Mouse (Mus musculus) stomach, embryonic 15.5 days (tissue): ENCODE measurements at regions not wholly inside any gene's neighbourhood (a gene's known extent, or its start where the extent isn't known, plus 50 kb on each side); places are given as distances from the start of the nearest gene placed in this dataset.

ENCODE experiments used
- ATAC-seq: fragments of 200-750 bp; cut with Nextera tagmentation; 2 replicates; pipeline ENCODE4 v1.8.0; 2017; ENCODE audit warnings: low read depth, moderate number of reproducible peaks, moderate TSS enrichment; ENCODE audit not compliant: insufficient read depth, low FRiP score
- H3K27ac ChIP-seq: fragments of 300-500 bp; sonication (generic); 2 replicates; pipeline ENCODE4 v1.5.1; 2015; ENCODE audit warnings: mild to moderate bottlenecking, inconsistent platforms
- H3K27me3 ChIP-seq: fragments of 300-500 bp; sonication (generic); replicated peaks from 2 replicates; pipeline ENCODE4 v1.6.1; 2015; ENCODE audit warnings: inconsistent platforms
- H3K36me3 ChIP-seq: fragments of 300-500 bp; sonication (generic); 2 replicates; pipeline ENCODE4 v1.6.1; 2015; ENCODE audit warnings: inconsistent platforms
- H3K4me1 ChIP-seq: fragments of 300-500 bp; sonication (generic); 2 replicates; pipeline ENCODE4 v1.6.1; 2015; ENCODE audit warnings: inconsistent platforms
- H3K4me2 ChIP-seq: fragments of 300-500 bp; sonication (generic); 2 replicates; pipeline ENCODE4 v1.6.1; 2015; ENCODE audit warnings: mild to moderate bottlenecking, inconsistent platforms
- H3K4me3 ChIP-seq: fragments of 300-500 bp; sonication (generic); replicated peaks from 2 replicates; pipeline ENCODE4 v1.5.1; 2015; ENCODE audit warnings: inconsistent platforms
- H3K9ac ChIP-seq: fragments of 300-500 bp; sonication (generic); 2 replicates; pipeline ENCODE4 v1.6.1; 2015; ENCODE audit warnings: inconsistent platforms
- H3K9me3 ChIP-seq: fragments of 300-500 bp; sonication (generic); 2 replicates; pipeline ENCODE4 v1.6.1; 2016; ENCODE audit warnings: inconsistent platforms
- WGBS: fragments of 180-500 bp; shearing (Covaris S2); methylation state at CpG from one replicate; pipeline ENCODE4 v1.1.7; 2015; 5-methylcytosine and 5-hydroxymethylcytosine counted together

DNA sequence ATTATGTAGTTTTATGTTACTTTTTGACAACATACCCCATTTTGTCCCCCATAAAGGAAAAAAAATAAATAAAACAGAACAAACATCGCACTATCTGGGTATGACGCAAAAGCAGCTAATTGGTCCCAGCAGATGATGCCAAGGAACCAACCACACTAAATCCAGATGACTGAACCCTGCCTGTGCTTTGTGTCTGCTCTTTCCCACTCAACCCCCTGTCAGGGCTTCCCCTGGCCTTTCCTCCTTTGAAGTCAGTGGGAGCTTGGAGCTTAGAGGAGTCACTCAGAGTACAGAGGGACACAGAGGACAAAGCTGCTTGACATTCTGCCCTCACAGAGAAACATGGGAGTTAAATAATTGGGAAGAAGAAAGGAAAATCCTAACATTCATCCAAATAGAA lies 1017.1 kb upstream of the Flrt2 start:
- 90% methylated on average over 2 of the region's 2 CpGs for WGBS
- Histone ChIP-seq H3K4me3 (no peak overlapping the region), H3K9ac (no peak overlapping the region), H3K4me2 (no peak overlapping the region), H3K27me3 (no peaks in the 10 kb centered on the region), H3K9me3 (no peaks in the 10 kb centered on the region), H3K4me1 (no peaks in the 10 kb centered on the region), H3K27ac (no peak overlapping the region), H3K36me3 (no peaks in the 10 kb centered on the region)
- no peak for ATAC-seq

GRCm38 (mm10) chr12:94691341-94692029 lies 1000.5 kb upstream of the Flrt2 start:
- 78% methylated on average over 2 of the region's 2 CpGs for WGBS
- no peak overlapping the region for H3K9ac ChIP-seq

DNA sequence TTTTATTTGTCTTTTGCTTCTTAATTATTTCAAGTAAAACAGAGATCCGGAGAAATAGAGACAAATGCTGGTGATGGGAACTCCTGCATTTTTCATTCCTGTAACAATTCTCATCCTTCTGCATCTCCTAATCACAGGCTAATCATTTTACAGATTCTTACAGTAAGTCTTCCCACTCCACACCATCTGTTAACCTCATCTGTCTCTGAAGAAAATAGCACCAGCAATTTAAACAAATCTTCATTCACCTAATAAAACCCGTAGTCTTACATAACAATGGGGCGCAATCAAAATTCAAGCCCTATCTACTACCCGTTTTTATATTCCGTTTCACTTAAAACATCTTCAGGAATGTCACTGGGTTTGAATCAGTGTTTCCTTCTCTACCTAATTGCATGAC lies 960.6 kb upstream of the Flrt2 start:
- H3K9me3 ChIP-seq, result no peaks in the 10 kb centered on the region
- no peaks in the 10 kb centered on the region for H3K4me1 ChIP-seq
- H3K9ac ChIP-seq, result no peak overlapping the region
- no peaks in the 10 kb centered on the region for H3K27me3 ChIP-seq
- no peak for ATAC-seq
- no peak overlapping the region for H3K4me2 ChIP-seq
- no peak overlapping the region for H3K27ac ChIP-seq
- no peaks in the 10 kb centered on the region for H3K36me3 ChIP-seq
- H3K4me3 ChIP-seq, result no peak overlapping the region
- 77% methylated on average over 5 of the region's 5 CpGs for WGBS

More at GRCm38 (mm10) chr12:94691341-94692029, 1000.5 kb upstream of the Flrt2 start:
- H3K4me3 ChIP-seq, result no peak overlapping the region
- H3K9me3 ChIP-seq, result no peaks in the 10 kb centered on the region
- no peak for ATAC-seq
- no peak overlapping the region for H3K27ac ChIP-seq
- no peak overlapping the region for H3K4me2 ChIP-seq
- H3K36me3 ChIP-seq, result no peaks in the 10 kb centered on the region
- no peaks in the 10 kb centered on the region for H3K4me1 ChIP-seq
- no peaks in the 10 kb centered on the region for H3K27me3 ChIP-seq

DNA sequence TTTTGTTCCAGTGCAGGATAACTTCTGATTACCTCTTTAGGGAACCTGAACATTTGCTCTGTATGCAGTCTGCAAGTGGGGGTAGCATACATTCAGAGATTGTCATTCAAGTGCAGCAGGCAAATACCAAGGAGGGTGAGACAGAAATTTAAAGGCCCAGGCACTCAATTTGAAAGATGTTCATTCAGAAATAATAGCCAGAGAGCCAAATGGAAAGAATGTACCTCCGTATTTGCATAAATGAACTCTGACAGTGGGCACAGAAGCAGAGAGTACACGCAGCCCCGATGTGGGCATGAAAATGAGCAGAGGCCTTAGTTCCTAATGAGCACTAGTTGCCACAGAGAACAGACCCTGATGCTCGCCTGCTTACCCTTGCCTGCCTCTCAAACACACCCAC lies 958.8 kb upstream of the Flrt2 start:
- Histone ChIP-seq H3K9me3 (no peaks in the 10 kb centered on the region), H3K4me2 (no peak overlapping the region), H3K27me3 (no peaks in the 10 kb centered on the region), H3K27ac (no peak overlapping the region), H3K4me3 (no peak overlapping the region), H3K9ac (no peak overlapping the region), H3K4me1 (no peaks in the 10 kb centered on the region), H3K36me3 (no peaks in the 10 kb centered on the region)
- WGBS, result 52% methylated on average over 4 of the region's 4 CpGs
- no peak for ATAC-seq

DNA sequence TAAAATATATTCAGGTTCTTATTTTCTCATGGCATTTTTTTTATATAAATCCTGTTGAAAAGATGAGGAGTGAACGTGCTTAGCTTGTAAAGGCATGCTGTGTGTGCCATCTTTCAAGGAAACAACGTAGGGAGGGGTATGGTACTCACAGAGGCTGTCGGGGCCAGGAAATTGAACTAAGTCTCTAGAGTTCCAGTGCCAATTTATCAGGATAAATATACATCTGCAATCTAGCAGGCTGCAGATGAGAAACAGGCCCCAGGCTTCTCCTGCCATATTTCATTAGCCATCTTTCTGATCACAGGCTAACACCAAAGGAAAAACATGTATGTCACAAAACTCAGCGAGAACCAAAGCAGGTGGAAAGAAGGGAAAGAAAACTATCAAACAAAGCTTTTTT lies 954.8 kb upstream of the Flrt2 start:
- no peak for ATAC-seq
- Histone ChIP-seq H3K4me2 (no peak overlapping the region), H3K4me3 (no peak overlapping the region), H3K36me3 (no peaks in the 10 kb centered on the region), H3K9me3 (no peaks in the 10 kb centered on the region), H3K9ac (no peak overlapping the region), H3K4me1 (no peaks in the 10 kb centered on the region), H3K27me3 (no peaks in the 10 kb centered on the region), H3K27ac (no peak overlapping the region)
- WGBS, result 64% methylated on average over 4 of the region's 4 CpGs

- 66% methylated on average over 6 of the region's 6 CpGs for WGBS
- H3K4me1 ChIP-seq, result no peaks in the 10 kb centered on the region
Measured at GRCm38 (mm10) chr12:94749747-94750515, 942.1 kb upstream of the Flrt2 start.

GRCm38 (mm10) chr12:94755754-94756153 lies 936.3 kb upstream of the Flrt2 start:
- Histone ChIP-seq H3K36me3 (no peaks in the 10 kb centered on the region), H3K4me2 (no peak overlapping the region), H3K4me3 (no peak overlapping the region), H3K9me3 (no peaks in the 10 kb centered on the region), H3K9ac (no peak overlapping the region), H3K27ac (no peak overlapping the region), H3K27me3 (no peaks in the 10 kb centered on the region), H3K4me1 (no peaks in the 10 kb centered on the region)
- 88% methylated on average over 2 of the region's 2 CpGs for WGBS
- no peak for ATAC-seq

More at GRCm38 (mm10) chr12:94749747-94750515, 942.1 kb upstream of the Flrt2 start:
- Histone ChIP-seq H3K27ac (no peak overlapping the region), H3K9me3 (no peaks in the 10 kb centered on the region), H3K4me3 (no peak overlapping the region), H3K36me3 (no peaks in the 10 kb centered on the region), H3K4me2 (no peak overlapping the region), H3K27me3 (no peaks in the 10 kb centered on the region), H3K9ac (no peak overlapping the region)
- ATAC-seq, result no peak

DNA sequence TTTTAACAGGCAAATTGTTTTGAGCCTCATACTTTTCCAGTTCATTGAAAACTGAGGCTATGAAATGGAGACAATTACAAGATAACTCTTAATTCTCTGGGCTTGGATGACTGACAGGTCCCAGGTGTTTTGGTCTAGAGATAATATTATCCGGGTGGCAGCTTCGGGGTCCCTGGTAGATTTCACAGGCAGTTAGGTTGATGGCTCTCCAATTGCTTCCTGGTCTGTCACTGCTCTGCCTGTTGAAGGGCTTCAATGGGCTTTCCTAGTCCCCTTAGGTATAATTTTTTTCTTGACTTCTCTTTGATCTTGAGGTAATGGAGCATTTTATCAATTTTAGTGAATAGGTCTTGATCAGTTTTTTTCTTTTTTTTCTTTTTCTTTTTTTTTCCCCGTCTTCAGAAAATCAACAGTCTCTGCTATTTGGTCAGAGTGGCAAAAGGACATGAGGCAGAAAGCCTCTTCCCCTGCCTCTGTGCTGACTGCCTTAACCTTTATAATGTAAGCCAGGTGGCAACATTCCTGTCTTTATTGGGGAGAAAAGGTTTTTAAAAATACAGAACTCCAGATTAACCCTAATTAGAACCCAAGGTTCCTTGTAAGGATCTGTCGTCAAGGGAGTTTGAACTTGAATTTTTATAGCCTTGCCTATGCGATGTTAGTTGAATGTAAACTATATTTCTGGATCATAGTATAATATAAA lies 896.0 kb upstream of the Flrt2 start:
- Histone ChIP-seq H3K4me1 (no peaks in the 10 kb centered on the region), H3K27me3 (no peaks in the 10 kb centered on the region), H3K9me3 (no peaks in the 10 kb centered on the region), H3K27ac (no peak overlapping the region), H3K4me2 (no peak overlapping the region), H3K4me3 (no peak overlapping the region), H3K9ac (no peak overlapping the region), H3K36me3 (no peaks in the 10 kb centered on the region)
- 64% methylated on average over 5 of the region's 5 CpGs for WGBS
- ATAC-seq, result no peak

DNA sequence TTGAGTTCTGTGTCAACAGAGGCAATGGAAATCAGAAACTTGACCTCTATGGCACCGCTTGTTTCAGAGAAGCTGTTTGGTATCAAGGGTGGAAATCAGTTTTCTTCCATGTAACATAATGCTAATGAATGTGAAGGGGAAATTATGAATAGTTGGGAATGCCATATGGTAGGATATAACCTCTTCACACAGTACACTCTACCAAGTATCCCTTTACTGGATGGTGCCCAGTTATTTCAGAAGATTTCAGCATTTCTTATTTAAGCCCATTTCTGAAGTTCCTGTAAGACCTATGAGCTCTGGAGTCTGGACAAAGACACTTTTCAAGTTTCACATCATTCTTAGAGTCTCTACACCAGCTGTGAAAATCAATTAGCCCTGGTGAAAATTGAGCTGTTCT lies 887.3 kb upstream of the Flrt2 start:
- Histone ChIP-seq H3K4me2 (no peak overlapping the region), H3K27ac (no peak overlapping the region), H3K4me3 (no peak overlapping the region), H3K9ac (no peak overlapping the region), H3K9me3 (no peaks in the 10 kb centered on the region), H3K36me3 (no peaks in the 10 kb centered on the region), H3K27me3 (no peaks in the 10 kb centered on the region), H3K4me1 (no peaks in the 10 kb centered on the region)
- WGBS, result 90% methylated on average over 1 of the region's 1 CpGs
- ATAC-seq, result no peak

GRCm38 (mm10) chr12:94831400-94831799 lies 860.6 kb upstream of the Flrt2 start:
- H3K9ac ChIP-seq, result no peak overlapping the region
- no peaks in the 10 kb centered on the region for H3K27me3 ChIP-seq
- no peak for ATAC-seq
- H3K4me1 ChIP-seq, result no peaks in the 10 kb centered on the region
- H3K9me3 ChIP-seq, result no peaks in the 10 kb centered on the region
- H3K4me3 ChIP-seq, result no peak overlapping the region
- no peak overlapping the region for H3K27ac ChIP-seq
- H3K4me2 ChIP-seq, result no peak overlapping the region
- 80% methylated on average over 2 of the region's 2 CpGs for WGBS
- no peaks in the 10 kb centered on the region for H3K36me3 ChIP-seq

GRCm38 (mm10) chr12:94862720-94863119 lies 829.3 kb upstream of the Flrt2 start:
- no peak overlapping the region for H3K9ac ChIP-seq
- H3K4me1 ChIP-seq, result no peaks in the 10 kb centered on the region
- no peak overlapping the region for H3K4me2 ChIP-seq
- H3K36me3 ChIP-seq, result no peaks in the 10 kb centered on the region
- no peak overlapping the region for H3K27ac ChIP-seq
- no peaks in the 10 kb centered on the region for H3K9me3 ChIP-seq
- H3K27me3 ChIP-seq, result no peaks in the 10 kb centered on the region
- H3K4me3 ChIP-seq, result no peak overlapping the region
- ATAC-seq, result no peak

DNA sequence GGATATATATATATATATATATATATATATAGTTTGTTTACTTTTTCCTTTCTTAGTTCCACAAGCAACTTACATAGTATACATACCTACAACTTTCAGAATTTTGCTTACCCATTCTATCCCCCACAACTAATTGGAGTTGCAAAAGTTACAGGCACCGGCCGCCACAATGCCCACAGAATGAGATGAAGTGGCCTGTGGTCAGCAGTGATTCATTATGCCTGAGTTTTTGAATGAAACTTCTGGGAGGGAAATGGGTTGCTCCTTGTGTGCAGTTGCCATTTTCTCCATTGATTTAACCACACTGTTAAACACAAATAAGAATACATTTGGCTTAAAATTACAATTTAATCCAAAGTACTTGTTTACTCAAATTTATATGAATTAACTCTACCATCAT lies 781.2 kb upstream of the Flrt2 start:
- Histone ChIP-seq H3K27ac (no peak overlapping the region), H3K4me1 (no peaks in the 10 kb centered on the region), H3K4me2 (no peak overlapping the region), H3K36me3 (no peaks in the 10 kb centered on the region), H3K4me3 (no peak overlapping the region), H3K9me3 (no peaks in the 10 kb centered on the region), H3K27me3 (no peaks in the 10 kb centered on the region), H3K9ac (no peak overlapping the region)
- WGBS, result 89% methylated on average over 2 of the region's 2 CpGs
- no peak for ATAC-seq
